Mouse (Mus musculus) hindbrain, embryonic 12.5 days (tissue): ENCODE measurements around the gene Slc39a9. TPM values are rescaled to one million over a fixed set of nuclear protein-coding genes. Genes with fewer than 3 reads are reported as not detected.

Experiments used
- ATAC-seq: fragments of 200-750 bp; cut with Nextera tagmentation; 2 replicates; pipeline ENCODE4 v1.8.0; 2017; ENCODE audit warnings: moderate TSS enrichment; ENCODE audit not compliant: low FRiP score
- H3K27ac ChIP-seq: fragments of 300-500 bp; sonication (generic); 2 replicates; pipeline ENCODE4 v1.5.1; 2016; ENCODE audit warnings: mild to moderate bottlenecking
- H3K27me3 ChIP-seq: fragments of 300-500 bp; sonication (generic); 2 replicates; pipeline ENCODE4 v1.6.1; 2016; ENCODE audit warnings: mild to moderate bottlenecking
- H3K36me3 ChIP-seq: fragments of 300-500 bp; sonication (generic); 2 replicates; pipeline ENCODE4 v1.6.1; 2016; ENCODE audit warnings: mild to moderate bottlenecking
- H3K4me1 ChIP-seq: fragments of 300-500 bp; sonication (generic); 2 replicates; pipeline ENCODE4 v1.6.1; 2016
- H3K4me2 ChIP-seq: fragments of 300-500 bp; sonication (generic); replicated peaks from 2 replicates; pipeline ENCODE4 v1.6.1; 2016; ENCODE audit warnings: mild to moderate bottlenecking
- H3K4me3 ChIP-seq: fragments of 300-500 bp; sonication (generic); 2 replicates; pipeline ENCODE4 v1.5.1; 2016; ENCODE audit warnings: mild to moderate bottlenecking
- H3K9ac ChIP-seq: fragments of 300-500 bp; sonication (generic); 2 replicates; pipeline ENCODE4 v1.6.1; 2016; ENCODE audit warnings: mild to moderate bottlenecking, moderate library complexity
- H3K9me3 ChIP-seq: fragments of 300-500 bp; sonication (generic); replicated peaks from 2 replicates; pipeline ENCODE4 v1.6.1; 2016; ENCODE audit warnings: mild to moderate bottlenecking
- WGBS: fragments of 180-500 bp; shearing (Covaris S2); methylation state at CpG from one replicate; pipeline ENCODE4 v1.1.7; 2016; 5-methylcytosine and 5-hydroxymethylcytosine counted together
- polyA plus RNA-seq: library from polyadenylated mRNA; unstranded; fragments of >200 nt; fragmentation: Nextera tagmentation; extraction: Ambion mirVana; gene quantifications from 2 replicates; pipeline ENCODE4 v1.2.1, GENCODE M21; 2016

The Slc39a9 gene
- polyA plus RNA-seq, 1 experiment from 2014 or later = 29.0 TPM

DNA sequence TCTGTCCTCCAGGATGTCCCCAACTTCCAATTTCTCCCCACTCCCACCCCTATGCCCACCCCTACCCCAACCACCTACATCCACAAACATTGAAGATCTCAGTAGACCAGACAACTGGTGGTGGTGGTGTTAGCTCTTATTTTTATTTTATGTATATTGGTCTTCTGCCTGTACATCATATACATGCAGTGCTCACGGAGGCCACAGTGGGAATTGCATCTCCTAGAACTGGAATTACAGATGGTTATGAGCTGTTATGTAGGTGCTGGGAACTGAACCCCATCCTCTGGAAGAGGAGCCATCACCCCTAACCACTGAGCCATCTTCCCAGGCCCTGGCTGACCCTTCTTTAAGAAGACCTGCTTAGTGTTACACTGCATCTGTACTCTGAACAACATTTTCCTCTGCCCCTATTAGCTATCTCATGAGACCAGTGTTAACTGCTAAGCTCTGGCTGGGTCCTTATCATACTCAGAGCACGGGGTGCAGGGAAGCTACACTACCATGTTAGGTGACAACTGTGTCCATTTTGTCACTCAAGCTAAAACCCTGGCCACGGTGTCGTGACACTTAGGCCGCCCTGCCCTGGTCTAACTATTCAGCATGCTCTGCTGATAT, 55.0 kb downstream of the Slc39a9 start:
- Histone ChIP-seq H3K36me3 (no peaks in the 10 kb centered on the region), H3K4me3 (no peak overlapping the region), H3K27me3 (peaks cover 17% of the 10 kb centered on the region), H3K27ac (no peak overlapping the region), H3K4me2 (no peak overlapping the region), H3K9ac (no peak overlapping the region), H3K4me1 (no peaks in the 10 kb centered on the region), H3K9me3 (no peaks in the 10 kb centered on the region)
- 90% methylated on average over 5 of the region's 5 CpGs for WGBS
- ATAC-seq = no peak

- H3K27ac ChIP-seq = no peak overlapping the region
- peaks cover 11% of the 10 kb centered on the region for H3K27me3 ChIP-seq
- 77% methylated on average over 2 of the region's 2 CpGs for WGBS
- H3K36me3 ChIP-seq = no peaks in the 10 kb centered on the region
- no peaks in the 10 kb centered on the region for H3K4me1 ChIP-seq
- no peak overlapping the region for H3K4me2 ChIP-seq
- no peak overlapping the region for H3K9ac ChIP-seq
- no peaks in the 10 kb centered on the region for H3K9me3 ChIP-seq
- ATAC-seq = no peak
- H3K4me3 ChIP-seq = no peak overlapping the region
Observed at GRCm38 (mm10) chr12:80699144-80699531, 55.5 kb downstream of the Slc39a9 start.

GRCm38 (mm10) chr12:80701332-80701731, 57.6 kb downstream of the Slc39a9 start:
- Histone ChIP-seq H3K4me1 (peaks cover 3% of the 10 kb centered on the region), H3K27me3 (no peaks in the 10 kb centered on the region), H3K4me3 (no peak overlapping the region), H3K36me3 (no peaks in the 10 kb centered on the region), H3K27ac (no peak overlapping the region), H3K9ac (no peak overlapping the region), H3K4me2 (no peak overlapping the region), H3K9me3 (no peaks in the 10 kb centered on the region)
- WGBS = 85% methylated on average over 7 of the region's 7 CpGs
- no peak for ATAC-seq

- no peaks in the 10 kb centered on the region for H3K9me3 ChIP-seq
- H3K27me3 ChIP-seq = no peaks in the 10 kb centered on the region
- H3K4me2 ChIP-seq = no peak overlapping the region
- no peak overlapping the region for H3K9ac ChIP-seq
- ATAC-seq = no peak
- peaks cover 7% of the 10 kb centered on the region for H3K4me1 ChIP-seq
- H3K36me3 ChIP-seq = no peaks in the 10 kb centered on the region
- WGBS = 62% methylated on average over 11 of the region's 11 CpGs
- no peak overlapping the region for H3K27ac ChIP-seq
- no peak overlapping the region for H3K4me3 ChIP-seq
Observed at GRCm38 (mm10) chr12:80706208-80706914, 62.7 kb downstream of the Slc39a9 start.

GRCm38 (mm10) chr12:80706915-80707604, 63.4 kb downstream of the Slc39a9 start:
- no peaks in the 10 kb centered on the region for H3K27me3 ChIP-seq
- ATAC-seq = no peak
- no peak overlapping the region for H3K9ac ChIP-seq
- H3K4me2 ChIP-seq = no peak overlapping the region
- H3K27ac ChIP-seq = no peak overlapping the region
- no peak overlapping the region for H3K4me3 ChIP-seq
- no peaks in the 10 kb centered on the region for H3K9me3 ChIP-seq
- WGBS = 65% methylated on average over 6 of the region's 6 CpGs
- peaks cover 7% of the 10 kb centered on the region for H3K4me1 ChIP-seq
- no peaks in the 10 kb centered on the region for H3K36me3 ChIP-seq

DNA sequence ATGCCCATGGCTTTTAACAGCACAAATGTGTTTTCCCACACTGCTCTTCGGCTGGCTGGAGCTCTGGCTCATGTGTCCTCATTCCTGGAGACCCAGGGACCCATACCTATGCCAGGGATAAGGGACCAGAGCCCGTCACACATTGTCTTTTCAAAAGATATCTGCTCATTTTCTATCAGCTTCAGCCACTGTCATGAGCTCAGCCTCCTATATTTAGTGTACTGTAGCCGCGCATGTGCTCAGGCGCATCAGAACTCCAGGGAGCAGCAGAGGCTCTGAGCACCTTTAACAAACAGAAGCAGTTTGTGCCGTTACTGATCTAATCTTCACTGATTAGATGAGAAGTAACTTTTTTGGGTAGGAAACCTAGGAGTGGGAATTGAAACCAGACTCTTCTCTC, 72.2 kb downstream of the Slc39a9 start:
- Histone ChIP-seq H3K27ac (no peak overlapping the region), H3K4me2 (no peak overlapping the region), H3K36me3 (no peaks in the 10 kb centered on the region), H3K4me1 (no peaks in the 10 kb centered on the region), H3K9me3 (no peaks in the 10 kb centered on the region), H3K27me3 (0 out of 2 replicates have a peak, but pooled peaks cover 3% of the 10 kb centered on the region), H3K9ac (no peak overlapping the region), H3K4me3 (no peak overlapping the region)
- 80% methylated on average over 6 of the region's 6 CpGs for WGBS
- no peak for ATAC-seq

- Histone ChIP-seq H3K9ac (no peak overlapping the region), H3K4me2 (no peak overlapping the region), H3K27me3 (0 out of 2 replicates have a peak, but pooled peaks cover 3% of the 10 kb centered on the region), H3K4me1 (no peaks in the 10 kb centered on the region), H3K4me3 (no peak overlapping the region), H3K27ac (no peak overlapping the region), H3K9me3 (no peaks in the 10 kb centered on the region), H3K36me3 (no peaks in the 10 kb centered on the region)
- 57% methylated on average over 2 of the region's 2 CpGs for whole genome bisulfite sequencing
- no peak for ATAC-seq
Observed at GRCm38 (mm10) chr12:80719141-80719540, 75.5 kb downstream of the Slc39a9 start.

GRCm38 (mm10) chr12:80720507-80720906, 76.8 kb downstream of the Slc39a9 start:
- no peak for ATAC-seq
- 52% methylated on average over 12 of the region's 12 CpGs for WGBS

DNA sequence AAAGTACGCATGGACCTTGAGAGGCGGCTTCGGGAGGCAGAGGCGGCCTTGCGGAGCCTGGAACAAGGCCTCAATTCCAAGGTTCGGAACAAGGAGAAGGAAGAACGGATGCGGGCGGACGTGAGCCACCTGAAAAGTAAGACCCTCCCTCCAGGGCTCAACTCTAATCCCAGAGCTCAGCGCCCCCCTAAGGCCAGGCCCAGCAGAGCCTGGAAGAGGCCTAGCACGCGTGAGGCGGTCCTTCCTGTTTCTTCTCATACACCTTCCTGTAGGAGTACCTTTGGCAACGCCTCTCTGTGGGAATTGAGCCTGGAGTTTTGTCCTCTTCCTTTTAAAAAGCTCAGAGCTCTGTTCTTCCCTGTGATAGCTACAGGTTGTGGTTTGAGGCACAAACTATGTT, 77.8 kb downstream of the Slc39a9 start:
- no peaks in the 10 kb centered on the region for H3K4me1 ChIP-seq
- no peak for ATAC-seq
- WGBS = 86% methylated on average over 15 of the region's 15 CpGs
- H3K27me3 ChIP-seq = peaks cover 8% of the 10 kb centered on the region; the same call in 1 of the 2 replicates
- H3K9me3 ChIP-seq = no peaks in the 10 kb centered on the region
- no peak overlapping the region for H3K9ac ChIP-seq
- H3K4me2 ChIP-seq = no peak overlapping the region
- H3K36me3 ChIP-seq = no peaks in the 10 kb centered on the region
- no peak overlapping the region for H3K27ac ChIP-seq
- no peak overlapping the region for H3K4me3 ChIP-seq

More at GRCm38 (mm10) chr12:80720507-80720906, 76.8 kb downstream of the Slc39a9 start:
- no peaks in the 10 kb centered on the region for H3K36me3 ChIP-seq
- no peak overlapping the region for H3K4me2 ChIP-seq
- no peaks in the 10 kb centered on the region for H3K4me1 ChIP-seq
- H3K9ac ChIP-seq = no peak overlapping the region
- no peaks in the 10 kb centered on the region for H3K9me3 ChIP-seq
- no peak overlapping the region for H3K27ac ChIP-seq
- no peak overlapping the region for H3K4me3 ChIP-seq
- peaks cover 8% of the 10 kb centered on the region; the same call in 1 of the 2 replicates for H3K27me3 ChIP-seq

GRCm38 (mm10) chr12:80724853-80725559, 81.3 kb downstream of the Slc39a9 start:
- 28% methylated on average over 10 of the region's 10 CpGs for WGBS
- H3K4me3 ChIP-seq = no peak overlapping the region
- H3K9ac ChIP-seq = no peak overlapping the region
- H3K27me3 ChIP-seq = peaks cover 5% of the 10 kb centered on the region; the same call in 1 of the 2 replicates
- H3K4me2 ChIP-seq = no peak overlapping the region
- ATAC-seq = no peak
- H3K9me3 ChIP-seq = no peaks in the 10 kb centered on the region
- H3K36me3 ChIP-seq = no peaks in the 10 kb centered on the region
- no peaks in the 10 kb centered on the region for H3K4me1 ChIP-seq
- H3K27ac ChIP-seq = no peak overlapping the region

DNA sequence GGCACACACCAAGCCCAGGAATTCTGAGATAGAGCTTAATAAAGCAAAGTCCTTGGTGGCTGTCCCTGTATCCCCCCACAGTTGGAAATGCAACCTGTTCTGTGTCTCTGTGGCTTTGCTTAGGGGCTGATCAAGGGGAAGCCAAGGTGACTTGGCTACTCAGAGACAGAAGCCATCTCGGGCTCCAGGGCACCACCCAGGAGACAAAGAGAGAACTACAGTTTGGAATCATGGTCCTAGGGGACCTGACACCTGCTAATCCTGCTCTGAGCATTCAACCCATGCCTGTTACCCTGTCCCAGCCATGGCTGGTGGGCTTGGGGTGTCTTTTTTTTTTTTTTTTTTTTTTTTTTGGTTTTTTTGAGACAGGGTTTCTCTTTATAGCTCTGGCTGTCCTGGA, 84.5 kb downstream of the Slc39a9 start:
- Histone ChIP-seq H3K27me3 (peaks cover 5% of the 10 kb centered on the region; the same call in 1 of the 2 replicates), H3K4me2 (no peak overlapping the region), H3K4me1 (no peaks in the 10 kb centered on the region), H3K4me3 (no peak overlapping the region), H3K27ac (no peak overlapping the region), H3K36me3 (no peaks in the 10 kb centered on the region), H3K9me3 (no peaks in the 10 kb centered on the region), H3K9ac (no peak overlapping the region)
- ATAC-seq = no peak
- 38% methylated on average over 1 of the region's 1 CpGs for WGBS

DNA sequence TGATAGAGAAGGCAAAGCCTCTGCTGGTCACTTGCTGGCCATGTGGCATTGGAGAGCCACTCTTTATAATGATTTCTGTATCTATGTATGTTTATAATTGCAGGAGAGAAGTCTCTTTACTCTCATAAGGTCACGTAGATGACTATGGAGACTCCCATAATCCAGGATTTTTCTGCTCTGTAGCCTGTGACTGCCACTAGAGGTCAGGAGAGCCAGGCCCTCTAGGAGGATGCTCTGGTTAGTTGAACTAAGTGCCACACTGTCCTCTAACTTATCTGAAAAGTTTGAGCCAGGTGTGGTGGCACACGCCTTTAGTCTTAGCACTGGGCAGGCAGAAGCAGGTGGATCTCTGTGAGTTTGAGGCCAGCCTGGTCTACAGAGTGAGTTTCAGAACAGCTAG, 85.1 kb downstream of the Slc39a9 start:
- no peak for ATAC-seq
- no peaks in the 10 kb centered on the region for H3K36me3 ChIP-seq
- H3K27me3 ChIP-seq = peaks cover 5% of the 10 kb centered on the region; the same call in 1 of the 2 replicates
- no peak overlapping the region for H3K4me3 ChIP-seq
- H3K27ac ChIP-seq = no peak overlapping the region
- no peak overlapping the region for H3K4me2 ChIP-seq
- WGBS = 51% methylated on average over 2 of the region's 2 CpGs
- no peak overlapping the region for H3K9ac ChIP-seq
- no peaks in the 10 kb centered on the region for H3K9me3 ChIP-seq
- no peaks in the 10 kb centered on the region for H3K4me1 ChIP-seq
